Mouse (Mus musculus) adrenal gland, adult (tissue): ENCODE measurements around the gene Cbln1.

Experiments used
- DNase-seq, 2 experiments: peaks; one replicate each; pipeline ENCODE4 v3.0.0; 2022 to 2023; ENCODE audit warnings: low spot score in 1 of 2; ENCODE audit not compliant: inconsistent age in 2 of 2

The Cbln1 gene

GRCm38 (mm10) chr8:87472271-87473236 is at the start of gene Cbln1:
TSS of gene Cbln1 (minus strand) at chr8:87472609.
- peak; percentile 89 to 96 for DNase-seq

DNA sequence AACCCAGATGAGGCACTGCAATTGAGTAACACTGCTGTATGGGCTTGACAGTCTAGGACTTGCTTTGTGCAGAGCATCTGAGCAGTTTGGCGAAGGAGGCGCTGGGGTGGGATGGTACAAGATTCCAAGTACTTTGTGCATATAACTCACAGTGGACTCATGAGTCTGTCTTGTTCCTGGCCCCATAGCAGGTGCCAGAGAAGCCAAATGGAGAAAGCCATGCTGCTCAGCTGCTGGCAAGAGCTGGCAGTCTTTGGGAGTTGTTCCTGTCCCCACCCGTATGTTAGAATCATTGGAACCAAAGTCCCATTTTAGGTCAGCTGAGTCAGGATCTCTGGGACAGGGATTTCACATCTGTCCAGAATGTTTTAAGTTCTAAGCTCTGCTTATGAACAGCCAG is 44.7 kb upstream of the Cbln1 start:
- no peak for DNase-seq

- no peak for DNase-seq
These were observed 41.4 kb upstream of the Cbln1 start for GRCm38 (mm10) chr8:87513796-87514195.

DNA sequence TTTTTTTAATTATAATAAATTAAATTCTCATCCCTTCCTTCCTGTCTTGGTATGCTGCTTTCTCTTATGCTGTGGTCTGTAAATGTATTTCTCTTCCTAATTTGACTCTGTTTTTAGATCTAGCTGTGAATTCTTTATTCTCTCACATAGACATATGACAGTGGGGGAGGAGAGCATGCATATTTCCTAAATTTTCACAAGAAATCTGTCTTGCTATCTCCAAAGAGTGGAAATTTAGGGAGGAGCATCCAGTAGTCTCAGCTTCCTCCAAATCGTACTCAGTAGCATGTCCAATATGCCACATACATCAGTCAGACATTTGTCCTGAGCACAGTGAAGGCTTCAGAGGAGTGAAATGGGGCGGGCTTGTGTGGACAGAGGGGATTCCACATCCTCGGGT is 40.9 kb upstream of the Cbln1 start:
- DNase-seq, result no peak

DNA sequence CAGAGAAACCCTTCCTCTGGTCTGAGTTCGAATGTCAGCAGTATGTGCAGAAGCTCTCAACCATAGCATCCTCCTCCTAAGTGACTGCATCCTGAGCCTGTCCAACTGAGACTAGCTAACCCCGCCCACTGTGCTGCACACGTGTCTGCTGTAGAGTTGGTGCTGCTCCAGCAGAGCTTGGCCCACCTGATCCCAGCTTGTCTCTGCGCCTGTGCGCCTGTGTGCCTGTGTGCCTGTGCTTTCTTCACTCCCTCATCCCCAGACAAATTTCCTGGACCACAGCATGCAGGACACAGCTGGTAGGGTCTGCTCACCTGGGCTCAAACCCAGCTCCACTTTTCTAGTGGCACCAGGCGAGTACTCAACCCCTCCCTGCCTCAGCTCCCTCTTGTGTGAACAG is 40.2 kb upstream of the Cbln1 start:
- no peak for DNase-seq

- no peak for DNase-seq
These were observed 34.6 kb upstream of the Cbln1 start for GRCm38 (mm10) chr8:87507046-87507445.

GRCm38 (mm10) chr8:87504441-87504840 is 32.0 kb upstream of the Cbln1 start:
- no peak for DNase-seq

DNA sequence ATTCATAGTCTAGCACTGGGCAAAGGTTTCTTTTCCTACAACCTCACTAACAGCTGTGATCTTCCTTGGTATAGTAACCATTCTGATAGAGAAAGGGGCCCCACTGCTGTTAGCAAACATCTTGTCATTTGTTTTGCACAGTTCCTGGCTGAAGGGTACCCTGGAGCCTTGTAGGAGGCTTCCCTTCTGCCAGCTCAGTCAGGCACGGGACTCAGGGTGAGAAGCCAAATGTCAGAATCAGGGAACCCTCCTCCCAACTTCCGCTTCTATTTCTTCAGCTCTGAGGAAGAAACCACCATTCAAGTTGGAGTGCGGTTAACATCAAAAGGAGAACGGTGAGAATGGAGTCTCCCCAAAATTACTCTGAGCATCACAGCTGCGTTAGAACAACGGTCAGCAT is 30.3 kb upstream of the Cbln1 start:
- DNase-seq, result no peak

- DNase-seq, result no peak
These were observed 25.2 kb upstream of the Cbln1 start for GRCm38 (mm10) chr8:87497641-87498040.

DNA sequence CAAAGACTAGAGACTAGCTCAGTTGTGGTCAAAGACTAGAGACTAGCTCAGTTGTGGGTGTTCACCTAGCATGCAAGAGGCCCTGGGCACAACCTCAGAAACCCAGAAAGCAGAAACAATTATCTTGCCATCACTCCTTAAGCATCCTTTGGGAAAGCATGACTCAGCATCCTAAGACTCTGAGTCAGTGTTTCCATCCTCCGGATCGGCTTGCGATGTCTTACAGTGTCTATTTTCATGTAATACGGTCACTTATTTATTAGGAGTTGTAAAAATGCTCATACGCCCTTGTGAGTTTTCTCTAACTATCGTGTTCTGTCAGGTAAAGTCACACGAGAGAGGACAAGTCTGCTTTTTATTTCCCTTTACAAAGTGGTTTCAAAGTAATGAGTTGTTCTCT is 24.1 kb upstream of the Cbln1 start:
- DNase-seq, result no peak

DNA sequence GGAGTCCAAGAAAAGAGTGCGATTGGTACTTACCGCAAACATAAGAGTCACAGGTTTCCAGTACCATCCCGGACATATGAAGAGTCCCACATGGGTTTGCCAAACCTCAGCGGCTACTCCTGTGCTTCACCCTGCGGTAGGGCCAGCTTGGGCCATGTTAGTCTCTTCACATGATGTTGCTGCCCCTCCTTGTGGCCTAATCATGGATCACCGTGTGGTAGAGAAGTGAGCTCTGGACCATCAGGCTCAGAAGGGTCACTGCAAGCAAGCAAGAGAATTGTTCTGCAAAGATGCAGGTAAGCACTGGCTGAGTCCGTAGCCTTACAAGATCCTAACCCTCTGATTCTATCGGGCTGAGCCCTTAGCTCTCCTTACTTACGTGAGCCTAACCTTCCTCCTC is 22.5 kb upstream of the Cbln1 start:
- no peak for DNase-seq

GRCm38 (mm10) chr8:87489841-87490415 is 17.5 kb upstream of the Cbln1 start:
- no peak for DNase-seq

DNA sequence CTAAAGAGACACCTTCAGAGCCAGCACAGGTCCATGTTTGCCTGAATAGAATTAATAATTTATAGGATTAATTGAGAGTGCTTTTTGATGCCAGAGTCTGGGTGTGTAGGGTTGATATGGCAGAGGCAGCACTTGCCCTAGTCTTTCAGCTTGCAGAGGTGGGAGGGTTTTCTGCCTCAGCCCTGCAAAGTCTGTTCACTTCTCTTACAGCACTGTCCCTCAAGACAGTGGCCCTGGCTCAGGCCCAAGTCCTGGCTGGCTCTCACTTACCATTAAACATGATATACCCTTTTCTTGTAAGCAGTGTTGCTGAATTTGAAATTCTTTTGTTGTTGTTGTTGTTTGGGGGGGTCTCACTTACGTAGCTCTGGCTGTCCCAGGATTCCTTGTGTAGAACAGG is 9.0 kb upstream of the Cbln1 start:
- no peak for DNase-seq

GRCm38 (mm10) chr8:87478221-87478620 is 5.8 kb upstream of the Cbln1 start:
- DNase-seq, result no peak

DNA sequence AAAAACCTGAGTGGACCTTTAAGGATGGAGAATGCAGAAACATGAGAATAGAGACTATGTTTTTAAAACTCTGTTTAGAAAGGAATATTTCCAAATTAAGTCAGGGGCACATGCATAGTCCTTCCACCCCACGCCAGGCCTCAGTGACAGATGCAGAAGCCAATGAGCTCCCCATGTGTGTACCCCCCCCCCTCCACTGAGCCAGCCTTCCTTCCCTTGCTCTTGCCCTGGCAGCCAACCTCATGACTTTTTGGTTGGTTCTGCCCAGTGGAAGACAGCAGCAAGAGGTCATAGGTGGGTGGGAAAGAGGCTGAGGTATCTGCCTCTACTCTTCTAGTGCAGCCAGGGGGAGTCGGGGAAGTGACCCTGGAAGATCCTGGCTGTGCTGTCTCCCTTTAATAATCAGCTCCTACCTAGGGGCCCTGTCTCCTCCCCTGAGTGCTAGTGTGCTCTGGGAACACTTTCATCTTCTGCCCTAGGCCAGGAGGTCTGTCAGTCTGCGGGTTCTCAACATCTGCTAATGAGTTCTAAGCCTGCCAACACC is 4.8 kb upstream of the Cbln1 start:
- no peak for DNase-seq

GRCm38 (mm10) chr8:87475551-87475950 is 3.1 kb upstream of the Cbln1 start:
- no peak for DNase-seq

DNA sequence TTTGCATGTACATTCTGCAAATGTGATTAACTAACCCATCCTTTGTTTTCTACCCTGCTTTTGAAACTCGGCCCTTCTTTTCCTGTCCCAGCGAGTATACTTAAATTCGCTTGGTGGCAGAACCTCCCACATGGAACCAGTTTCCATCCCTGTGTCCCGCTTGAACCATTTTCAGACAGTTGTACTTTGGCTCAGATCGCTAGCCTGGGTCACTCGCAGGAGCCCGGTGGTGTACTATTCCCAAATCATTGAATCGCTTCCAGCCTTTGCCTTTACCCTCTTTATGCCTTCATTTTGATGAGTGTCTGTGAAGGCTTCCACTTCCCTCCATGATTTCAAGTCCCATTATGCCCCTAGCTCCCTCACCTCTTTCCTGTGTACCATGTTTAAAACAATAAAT is 2.0 kb upstream of the Cbln1 start:
- no peak for DNase-seq

GRCm38 (mm10) chr8:87473940-87474339 is 1.5 kb upstream of the Cbln1 start:
- DNase-seq, result no peak

GRCm38 (mm10) chr8:87473314-87473713 is 905 bp upstream of the Cbln1 start:
- peak; percentile 15 to 43 for DNase-seq

GRCm38 (mm10) chr8:87471603-87472270 is 672 bp downstream of the Cbln1 start:
- DNase-seq, result peak; percentile 9 to 42

DNA sequence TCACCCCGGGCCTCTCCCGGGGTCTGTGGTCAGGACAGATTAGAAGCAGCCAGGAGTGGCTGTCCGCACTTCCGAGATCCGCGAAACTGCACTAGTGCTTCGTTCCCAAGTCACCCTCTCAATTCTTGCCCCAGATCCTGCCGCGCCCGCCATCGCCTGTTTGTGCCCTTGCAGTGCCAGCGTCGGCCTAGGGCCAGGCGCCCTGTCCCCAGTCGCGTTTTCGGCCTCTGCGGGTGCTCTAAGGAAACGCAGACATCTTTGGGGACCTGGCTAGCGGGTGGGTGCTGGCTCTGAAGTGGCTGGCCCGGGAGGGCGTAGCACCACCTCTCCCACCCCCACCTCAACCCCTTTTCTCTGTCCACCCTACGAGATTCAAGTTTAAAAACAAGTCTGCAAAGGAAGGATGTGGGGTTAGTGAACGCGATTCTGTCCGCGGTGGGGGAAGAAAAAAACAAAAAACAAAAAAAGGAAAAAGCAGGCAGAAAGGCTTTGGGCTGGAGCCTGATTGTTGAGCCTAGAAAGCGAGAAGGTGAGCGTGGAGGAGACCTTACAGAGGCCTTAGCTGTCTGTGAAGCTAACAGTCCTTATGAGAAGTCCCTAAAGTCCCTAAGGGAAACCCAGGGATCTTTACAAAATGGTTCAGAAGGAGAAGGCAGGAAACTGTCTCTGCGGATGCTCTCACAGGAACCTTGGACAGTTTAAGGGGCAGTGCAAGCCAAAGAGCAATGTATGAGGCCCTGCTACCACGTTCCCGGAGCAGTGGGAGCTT is 1.4 kb downstream of the Cbln1 start:
- no peak for DNase-seq
